Mouse (Mus musculus): Measurements from ENCODE around the gene Olfr16. TPM values are rescaled to one million over a fixed set of nuclear protein-coding genes. Genes with fewer than 3 reads are reported as not detected.

Gene Olfr16
- not detected for total RNA-seq (2021)
- polyA plus RNA-seq (2012; rRNA removed), result not detected in 2 replicates
- long read RNA-seq, result 0 reads

GRCm38 (mm10) chr1:172950160-172950559 lies at the start of gene Olfr16:
Gene Olfr16, plus strand, starts transcription at chr1:172950409.
- Histone ChIP-seq H3K36me3 (ENCODE audit: control insufficient read depth, insufficient read depth, low read length) (no peaks in the 10 kb centered on the region), H3K4me1 (ENCODE audit: control insufficient read depth, insufficient read depth, low read length) (no peaks in the 10 kb centered on the region), H3K27me3 (ENCODE audit: control insufficient read depth, insufficient read depth, low read length) (no peaks in the 10 kb centered on the region), H3K79me2 (replicated peaks; ENCODE audit: control insufficient read depth, insufficient read depth, low read length) (no peaks in the 10 kb centered on the region), H3K4me3 (no peak within 1 kb of the TSS), H3K27ac (no peak within 1 kb of the TSS), H3K9ac (ENCODE audit: low read depth, low read length) (no peak within 1 kb of the TSS)
- 21% methylated on average over 1 of the region's 1 CpGs for WGBS
- DNase-seq, result no peak
- intact Hi-C loops (cut with DNase I), result no loop called here
- TF ChIP-seq EP300 (IDR thresholded peaks at IDR 0.05; ENCODE audit: insufficient read depth, low read depth, low read length) (no peak), POLR2A (IDR thresholded peaks at IDR 0.05; ENCODE audit: insufficient read depth, low read depth, low read length) (no peak), CTCF (IDR thresholded peaks at IDR 0.05) (no peak)

DNA sequence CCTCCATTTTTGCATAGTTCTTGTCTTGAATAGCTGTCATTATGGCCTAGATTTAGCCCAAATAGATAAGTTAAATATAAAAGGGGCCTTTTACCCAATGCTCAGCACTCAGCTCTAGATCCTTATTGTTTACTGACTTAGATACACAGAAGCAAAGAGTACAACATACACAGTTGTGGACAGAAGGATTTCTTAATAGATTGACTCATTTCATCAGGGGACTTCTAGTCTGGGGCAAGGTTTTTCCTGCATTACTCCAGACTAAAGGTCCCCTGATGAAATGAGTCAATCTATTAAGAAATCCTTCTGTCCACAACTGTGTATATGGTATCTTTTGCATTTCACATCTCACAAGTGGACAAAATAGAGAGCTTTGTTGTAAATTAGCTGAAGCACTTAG lies 46.9 kb upstream of the Olfr16 start:
- H3K9ac ChIP-seq (ENCODE audit: low read depth, low read length), result no peak overlapping the region
- H3K27me3 ChIP-seq (ENCODE audit: control insufficient read depth, insufficient read depth, low read length), result no peaks in the 10 kb centered on the region
- TF ChIP-seq POLR2A (IDR thresholded peaks at IDR 0.05; ENCODE audit: insufficient read depth, low read depth, low read length), result no peak
- no peak for TF ChIP-seq CTCF (IDR thresholded peaks at IDR 0.05)
- no peak for TF ChIP-seq EP300 (IDR thresholded peaks at IDR 0.05; ENCODE audit: insufficient read depth, low read depth, low read length)
- no peak overlapping the region for H3K27ac ChIP-seq
- no peaks in the 10 kb centered on the region for H3K4me1 ChIP-seq (ENCODE audit: control insufficient read depth, insufficient read depth, low read length)
- no peaks in the 10 kb centered on the region for H3K79me2 ChIP-seq (replicated peaks; ENCODE audit: control insufficient read depth, insufficient read depth, low read length)
- no peak for DNase-seq
- no peaks in the 10 kb centered on the region for H3K36me3 ChIP-seq (ENCODE audit: control insufficient read depth, insufficient read depth, low read length)
- H3K4me3 ChIP-seq, result no peak overlapping the region
- intact Hi-C loops (cut with DNase I), result no loop called here

DNA sequence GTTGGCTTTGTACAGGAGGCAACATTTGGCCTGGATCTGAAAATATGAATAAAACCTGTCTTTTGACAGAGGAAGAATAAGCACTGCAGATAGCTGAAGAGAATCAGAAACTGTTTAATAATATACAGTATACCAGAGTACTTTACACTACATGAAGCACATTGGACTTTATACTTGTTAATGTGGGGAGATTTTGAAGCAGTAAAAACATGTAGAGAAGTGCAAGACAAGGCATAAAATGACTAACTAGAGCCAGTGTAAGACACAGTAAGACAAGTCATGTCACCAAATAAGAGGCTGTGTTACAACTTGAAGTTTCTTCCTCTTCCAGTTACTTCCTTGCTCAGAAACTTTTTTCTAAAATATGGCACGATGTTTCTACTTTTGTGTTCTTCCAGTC lies 33.1 kb upstream of the Olfr16 start:
- H3K27me3 ChIP-seq (ENCODE audit: control insufficient read depth, insufficient read depth, low read length), result no peaks in the 10 kb centered on the region
- H3K9ac ChIP-seq (ENCODE audit: low read depth, low read length), result no peak overlapping the region
- no peak overlapping the region for H3K4me3 ChIP-seq
- TF ChIP-seq EP300 (IDR thresholded peaks at IDR 0.05; ENCODE audit: insufficient read depth, low read depth, low read length) (no peak), POLR2A (IDR thresholded peaks at IDR 0.05; ENCODE audit: insufficient read depth, low read depth, low read length) (no peak), CTCF (IDR thresholded peaks at IDR 0.05) (no peak)
- WGBS, result 67% methylated on average over 1 of the region's 1 CpGs
- intact Hi-C loops (cut with DNase I), result no loop called here
- DNase-seq, result no peak
- H3K4me1 ChIP-seq (ENCODE audit: control insufficient read depth, insufficient read depth, low read length), result no peaks in the 10 kb centered on the region
- H3K79me2 ChIP-seq (replicated peaks; ENCODE audit: control insufficient read depth, insufficient read depth, low read length), result no peaks in the 10 kb centered on the region
- no peaks in the 10 kb centered on the region for H3K36me3 ChIP-seq (ENCODE audit: control insufficient read depth, insufficient read depth, low read length)
- H3K27ac ChIP-seq, result no peak overlapping the region

DNA sequence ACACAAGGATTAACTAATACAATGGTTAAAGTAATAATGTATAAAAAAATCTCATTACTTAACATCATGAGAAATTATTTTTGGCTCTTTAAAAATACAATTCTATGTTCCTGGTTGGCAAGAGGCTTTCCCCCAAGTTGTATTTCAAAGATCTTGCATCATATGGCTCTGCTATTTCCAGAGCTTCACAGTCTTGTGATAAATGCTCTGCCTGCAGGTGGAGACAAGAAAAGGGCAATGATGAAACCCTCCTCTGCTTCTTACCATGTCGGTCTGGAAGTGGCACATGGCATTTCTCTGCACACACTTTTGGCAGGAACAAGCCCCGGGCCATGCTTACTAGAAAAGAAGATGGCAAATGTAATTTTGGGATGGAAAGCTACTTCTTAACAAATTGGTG lies 31.8 kb upstream of the Olfr16 start:
- Histone ChIP-seq H3K27ac (no peak overlapping the region), H3K79me2 (replicated peaks; ENCODE audit: control insufficient read depth, insufficient read depth, low read length) (no peaks in the 10 kb centered on the region), H3K4me3 (no peak overlapping the region), H3K4me1 (ENCODE audit: control insufficient read depth, insufficient read depth, low read length) (no peaks in the 10 kb centered on the region), H3K36me3 (ENCODE audit: control insufficient read depth, insufficient read depth, low read length) (no peaks in the 10 kb centered on the region), H3K27me3 (ENCODE audit: control insufficient read depth, insufficient read depth, low read length) (no peaks in the 10 kb centered on the region), H3K9ac (ENCODE audit: low read depth, low read length) (no peak overlapping the region)
- intact Hi-C loops (cut with DNase I), result no loop called here
- 75% methylated on average over 2 of the region's 2 CpGs for WGBS
- no peak for DNase-seq
- TF ChIP-seq POLR2A (IDR thresholded peaks at IDR 0.05; ENCODE audit: insufficient read depth, low read depth, low read length) (no peak), CTCF (IDR thresholded peaks at IDR 0.05) (no peak), EP300 (IDR thresholded peaks at IDR 0.05; ENCODE audit: insufficient read depth, low read depth, low read length) (no peak)

- 79% methylated on average over 2 of the region's 2 CpGs for WGBS
- H3K36me3 ChIP-seq (ENCODE audit: control insufficient read depth, insufficient read depth, low read length), result no peaks in the 10 kb centered on the region
Measured at GRCm38 (mm10) chr1:172932197-172932596, 18.0 kb upstream of the Olfr16 start.

GRCm38 (mm10) chr1:172951171-172951720 lies 1.0 kb downstream of the Olfr16 start:
- no peaks in the 10 kb centered on the region for H3K36me3 ChIP-seq (ENCODE audit: control insufficient read depth, insufficient read depth, low read length)
- intact Hi-C loops (cut with DNase I), result no loop called here
- H3K9ac ChIP-seq (ENCODE audit: low read depth, low read length), result no peak overlapping the region
- no peak overlapping the region for H3K4me3 ChIP-seq
- TF ChIP-seq CTCF (IDR thresholded peaks at IDR 0.05), result no peak
- no peaks in the 10 kb centered on the region for H3K4me1 ChIP-seq (ENCODE audit: control insufficient read depth, insufficient read depth, low read length)
- WGBS, result 64% methylated on average over 2 of the region's 2 CpGs
- H3K79me2 ChIP-seq (replicated peaks; ENCODE audit: control insufficient read depth, insufficient read depth, low read length), result no peaks in the 10 kb centered on the region
- no peak overlapping the region for H3K27ac ChIP-seq
- no peaks in the 10 kb centered on the region for H3K27me3 ChIP-seq (ENCODE audit: control insufficient read depth, insufficient read depth, low read length)
- DNase-seq, result no peak

More at GRCm38 (mm10) chr1:172932197-172932596, 18.0 kb upstream of the Olfr16 start:
- intact Hi-C loops (cut with DNase I), result no loop called here
- no peak overlapping the region for H3K9ac ChIP-seq (ENCODE audit: low read depth, low read length)
- H3K4me1 ChIP-seq (ENCODE audit: control insufficient read depth, insufficient read depth, low read length), result no peaks in the 10 kb centered on the region
- no peak for DNase-seq
- H3K79me2 ChIP-seq (replicated peaks; ENCODE audit: control insufficient read depth, insufficient read depth, low read length), result no peaks in the 10 kb centered on the region
- no peak overlapping the region for H3K4me3 ChIP-seq
- no peak for TF ChIP-seq EP300 (IDR thresholded peaks at IDR 0.05; ENCODE audit: insufficient read depth, low read depth, low read length)
- no peak for TF ChIP-seq CTCF (IDR thresholded peaks at IDR 0.05)
- no peak for TF ChIP-seq POLR2A (IDR thresholded peaks at IDR 0.05; ENCODE audit: insufficient read depth, low read depth, low read length)
- H3K27ac ChIP-seq, result no peak overlapping the region
- no peaks in the 10 kb centered on the region for H3K27me3 ChIP-seq (ENCODE audit: control insufficient read depth, insufficient read depth, low read length)

Measured in heart, adult 2 months (tissue).